Mouse (Mus musculus): Measurements from ENCODE around the gene Ropn1l. TPM values are rescaled to one million over a fixed set of nuclear protein-coding genes. Genes with fewer than 3 reads are reported as not detected.

Gene Ropn1l
- polyA plus RNA-seq (2014; fragmentation: Illumina TruSeq; extraction: RNeasy Lipid Tissue Mini Kit (QIAGEN cat#74804); ENCODE audit: low read depth, low replicate concordance): 32.8 TPM

GRCm38 (mm10) chr15:31453098-31453916 lies at the start of gene Ropn1l:
Ropn1l (minus strand) TSS chr15:31453737.

Other genes with a start within 250 kb of the Ropn1l start
- gene Dap, start 229.4 kb downstream of the Ropn1l start, polyA plus RNA-seq (2014; fragmentation: Illumina TruSeq; extraction: RNeasy Lipid Tissue Mini Kit (QIAGEN cat#74804); ENCODE audit: low read depth, low replicate concordance): 276 TPM
- gene Ankrd33b, start 86.0 kb downstream of the Ropn1l start, polyA plus RNA-seq (2014; fragmentation: Illumina TruSeq; extraction: RNeasy Lipid Tissue Mini Kit (QIAGEN cat#74804); ENCODE audit: low read depth, low replicate concordance): 1.0 TPM
- gene March6, start 77.3 kb upstream of the Ropn1l start, polyA plus RNA-seq (2014; fragmentation: Illumina TruSeq; extraction: RNeasy Lipid Tissue Mini Kit (QIAGEN cat#74804); ENCODE audit: low read depth, low replicate concordance): 32.3 TPM
- 70.0 TPM for gene Cmbl, start 111.7 kb upstream of the Ropn1l start, polyA plus RNA-seq (2014; fragmentation: Illumina TruSeq; extraction: RNeasy Lipid Tissue Mini Kit (QIAGEN cat#74804); ENCODE audit: low read depth, low replicate concordance)
- gene Cct5, start 148.1 kb upstream of the Ropn1l start, polyA plus RNA-seq (2014; fragmentation: Illumina TruSeq; extraction: RNeasy Lipid Tissue Mini Kit (QIAGEN cat#74804); ENCODE audit: low read depth, low replicate concordance): 145 TPM
- gene Fam173b, start 148.1 kb upstream of the Ropn1l start, polyA plus RNA-seq (2014; fragmentation: Illumina TruSeq; extraction: RNeasy Lipid Tissue Mini Kit (QIAGEN cat#74804); ENCODE audit: low read depth, low replicate concordance): 17.8 TPM

Data from adipose tissue, adult 10 weeks (tissue).